Mouse (Mus musculus): ENCODE data around the gene Got2. TPM values are rescaled to one million over a fixed set of nuclear protein-coding genes. Genes with fewer than 3 reads are reported as not detected.

Gene Got2
- total RNA-seq (2014; rRNA removed) (226 and 229 TPM in 2 replicates), polyA plus RNA-seq (2015; fragmentation: Nextera tagmentation; extraction: Ambion mirVana) (235 and 251 TPM in 2 replicates)

DNA sequence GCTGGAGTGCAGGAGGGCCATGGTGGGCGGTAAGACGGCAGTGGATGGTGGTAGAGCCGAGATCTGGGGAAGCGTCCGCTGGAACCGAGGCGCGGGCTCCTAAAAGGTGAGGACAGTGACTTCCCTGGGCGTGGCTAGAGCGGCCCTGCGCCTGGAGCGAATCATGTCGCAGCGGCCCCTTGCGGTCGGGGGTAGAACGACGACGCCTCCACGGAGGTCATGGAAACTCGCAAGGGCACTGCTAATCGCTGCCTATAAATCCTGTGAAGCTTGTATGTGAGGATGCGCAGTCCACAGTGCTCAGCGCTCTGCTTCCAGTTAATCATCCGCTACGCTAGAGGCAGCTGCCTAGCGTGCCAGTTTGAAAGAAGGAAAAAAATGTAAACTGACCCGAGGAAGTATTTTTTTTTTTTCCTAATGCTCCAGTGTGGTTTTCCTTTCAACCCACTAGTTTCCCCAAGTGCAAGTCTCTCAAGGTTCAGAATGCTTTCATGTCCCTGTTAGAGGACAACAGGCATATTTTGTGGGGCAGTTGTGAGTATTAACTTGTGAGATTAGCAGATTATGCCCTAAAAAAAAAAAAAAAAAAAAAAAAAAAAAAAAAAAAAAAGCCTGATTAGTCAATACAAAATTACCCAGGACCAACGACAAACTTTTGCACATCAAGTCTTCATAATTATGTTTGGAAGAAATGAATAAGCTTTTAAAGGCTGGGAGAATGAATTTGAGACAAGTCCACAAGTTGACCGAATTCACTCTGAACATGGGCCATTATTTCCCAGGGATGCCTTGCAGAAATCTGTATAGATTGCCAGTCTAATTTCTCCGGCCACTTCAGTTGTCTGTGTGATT lies at the start of gene Got2:
Got2 (minus strand) TSS at position 263 of the 852 bp plus-strand sequence.
- peaks cover 6% of the 10 kb centered on the region; the same call in 1 of the 2 replicates for H3K4me1 ChIP-seq (ENCODE audit: insufficient read depth, low read length)
- peak within 1 kb of the TSS; percentile 84 for H3K9ac ChIP-seq (replicated peaks; ENCODE audit: low read length, poor library complexity, severe bottlenecking)
- DNase-seq (ENCODE audit: low spot score) (peak; percentile 95), ATAC-seq (ENCODE audit: low FRiP score) (peak; percentile 93)
- no peaks in the 10 kb centered on the region for H3K36me3 ChIP-seq (ENCODE audit: insufficient read depth, low read length)
- H3K9me3 ChIP-seq (ENCODE audit: low read length): no peaks in the 10 kb centered on the region
- H3K4me3 ChIP-seq (ENCODE audit: low read depth, low read length): peak within 1 kb of the TSS; percentile 79
- H3K27me3 ChIP-seq (ENCODE audit: insufficient read depth, low read length): no peaks in the 10 kb centered on the region
- WGBS: 9% methylated on average over 28 of the region's 31 CpGs
- peak within 1 kb of the TSS; percentile 82 for H3K27ac ChIP-seq (ENCODE audit: low read depth, low read length)
- peak within 1 kb of the TSS; percentile 74 for H3K4me2 ChIP-seq (ENCODE audit: low read depth, low read length, poor library complexity, severe bottlenecking)
- TF ChIP-seq CTCF (IDR thresholded peaks at IDR 0.05): peak; percentile 92

- H3K4me2 ChIP-seq (ENCODE audit: low read depth, low read length, poor library complexity, severe bottlenecking): no peak overlapping the region
- H3K9ac ChIP-seq (replicated peaks; ENCODE audit: low read length, poor library complexity, severe bottlenecking): no peak overlapping the region
- H3K9me3 ChIP-seq (ENCODE audit: low read length): no peaks in the 10 kb centered on the region
- TF ChIP-seq CTCF (IDR thresholded peaks at IDR 0.05): no peak
- H3K27me3 ChIP-seq (ENCODE audit: insufficient read depth, low read length): no peaks in the 10 kb centered on the region
- no peaks in the 10 kb centered on the region for H3K36me3 ChIP-seq (ENCODE audit: insufficient read depth, low read length)
- no peaks in the 10 kb centered on the region for H3K4me1 ChIP-seq (ENCODE audit: insufficient read depth, low read length)
- WGBS: 90% methylated on average over 5 of the region's 5 CpGs
- H3K4me3 ChIP-seq (ENCODE audit: low read depth, low read length): no peak overlapping the region
- H3K27ac ChIP-seq (ENCODE audit: low read depth, low read length): no peak overlapping the region
- ATAC-seq (ENCODE audit: low FRiP score) (no peak), DNase-seq (ENCODE audit: low spot score) (no peak)
Measured at GRCm38 (mm10) chr8:95932841-95933240, 44.5 kb upstream of the Got2 start.

GRCm38 (mm10) chr8:95929821-95930220 lies 41.5 kb upstream of the Got2 start:
- no peak overlapping the region for H3K4me2 ChIP-seq (ENCODE audit: low read depth, low read length, poor library complexity, severe bottlenecking)
- DNase-seq (ENCODE audit: low spot score): peak; percentile 53
- no peak for ATAC-seq (ENCODE audit: low FRiP score)
- no peaks in the 10 kb centered on the region for H3K4me1 ChIP-seq (ENCODE audit: insufficient read depth, low read length)
- H3K4me3 ChIP-seq (ENCODE audit: low read depth, low read length): no peak overlapping the region
- H3K9me3 ChIP-seq (ENCODE audit: low read length): no peaks in the 10 kb centered on the region
- no peaks in the 10 kb centered on the region for H3K36me3 ChIP-seq (ENCODE audit: insufficient read depth, low read length)
- no peaks in the 10 kb centered on the region for H3K27me3 ChIP-seq (ENCODE audit: insufficient read depth, low read length)
- WGBS: 50% methylated on average over 4 of the region's 4 CpGs
- H3K27ac ChIP-seq (ENCODE audit: low read depth, low read length): no peak overlapping the region
- no peak for TF ChIP-seq CTCF (IDR thresholded peaks at IDR 0.05)
- no peak overlapping the region for H3K9ac ChIP-seq (replicated peaks; ENCODE audit: low read length, poor library complexity, severe bottlenecking)

DNA sequence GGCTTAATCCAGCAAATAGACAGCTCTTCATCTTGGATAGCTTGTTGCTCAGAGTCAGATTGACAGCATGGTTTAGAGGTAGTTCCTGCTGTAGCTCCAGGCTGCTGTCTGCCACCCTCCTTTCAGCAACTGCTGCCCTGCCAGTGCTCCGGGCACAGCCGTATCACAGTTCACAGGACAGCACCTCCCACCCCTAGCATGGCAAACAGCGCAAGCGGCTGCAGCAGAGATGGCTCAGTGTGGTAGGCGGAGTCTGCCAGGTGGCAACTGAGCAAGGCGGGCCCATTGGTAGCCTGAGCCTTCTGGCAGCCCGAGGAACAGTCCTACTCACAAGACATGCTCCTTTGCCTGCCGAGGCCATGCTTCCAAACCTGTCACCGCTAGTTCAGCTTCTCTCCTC lies 27.8 kb upstream of the Got2 start:
- WGBS: 6% methylated on average over 9 of the region's 9 CpGs
- H3K27me3 ChIP-seq (ENCODE audit: insufficient read depth, low read length): no peaks in the 10 kb centered on the region
- H3K4me1 ChIP-seq (ENCODE audit: insufficient read depth, low read length): no peaks in the 10 kb centered on the region
- H3K4me3 ChIP-seq (ENCODE audit: low read depth, low read length): peak overlapping the region; percentile 24; the same call in 1 of the 2 replicates
- peak overlapping the region; percentile 54 for H3K4me2 ChIP-seq (ENCODE audit: low read depth, low read length, poor library complexity, severe bottlenecking)
- H3K36me3 ChIP-seq (ENCODE audit: insufficient read depth, low read length): no peaks in the 10 kb centered on the region
- H3K9ac ChIP-seq (replicated peaks; ENCODE audit: low read length, poor library complexity, severe bottlenecking): no peak overlapping the region
- ATAC-seq (ENCODE audit: low FRiP score): peak; percentile 52; the same call in 1 of the 2 replicates
- TF ChIP-seq CTCF (IDR thresholded peaks at IDR 0.05): no peak
- H3K27ac ChIP-seq (ENCODE audit: low read depth, low read length): no peak overlapping the region
- no peaks in the 10 kb centered on the region for H3K9me3 ChIP-seq (ENCODE audit: low read length)
- peak; percentile 52 for DNase-seq (ENCODE audit: low spot score)

GRCm38 (mm10) chr8:95914905-95915643 lies 26.7 kb upstream of the Got2 start:
- 6% methylated on average over 7 of the region's 7 CpGs for WGBS
- H3K9ac ChIP-seq (replicated peaks; ENCODE audit: low read length, poor library complexity, severe bottlenecking): no peak overlapping the region
- DNase-seq (ENCODE audit: low spot score) (peak; percentile 82), ATAC-seq (ENCODE audit: low FRiP score) (peak; percentile 79)
- no peak overlapping the region for H3K27ac ChIP-seq (ENCODE audit: low read depth, low read length)
- no peak overlapping the region for H3K4me2 ChIP-seq (ENCODE audit: low read depth, low read length, poor library complexity, severe bottlenecking)
- no peaks in the 10 kb centered on the region for H3K4me1 ChIP-seq (ENCODE audit: insufficient read depth, low read length)
- peak; percentile 91 for TF ChIP-seq CTCF (IDR thresholded peaks at IDR 0.05)
- H3K36me3 ChIP-seq (ENCODE audit: insufficient read depth, low read length): no peaks in the 10 kb centered on the region
- no peaks in the 10 kb centered on the region for H3K27me3 ChIP-seq (ENCODE audit: insufficient read depth, low read length)
- no peak overlapping the region for H3K4me3 ChIP-seq (ENCODE audit: low read depth, low read length)
- no peaks in the 10 kb centered on the region for H3K9me3 ChIP-seq (ENCODE audit: low read length)

Measured in midbrain, postnatal 0 days (tissue).